Mouse (Mus musculus) layer of hippocampus, postnatal 36 days (tissue): ENCODE data around the gene Gls2. TPM values are rescaled to one million over a fixed set of nuclear protein-coding genes. Genes with fewer than 3 reads are reported as not detected.
A peak's percentile ranks its signal among the peaks of the same experiment; 100 is the strongest.
"Not testable (repeated sequence)": the region's sequence is repeated elsewhere in the genome, so short reads cannot be mapped to it uniquely, and the experiment has no call there.

ENCODE experiments used
- DNase-seq, 2 experiments: peaks; one replicate each; pipeline ENCODE4 v3.0.0; 2022
- total RNA-seq, 2 experiments: library from RNA; stranded (reverse); gene quantifications; 2 replicates each; pipeline ENCODE4 v1.2.3; 2021

Gene Gls2
- total RNA-seq, 2 experiments from 2014 or later, result 21.1 to 23.2 TPM

DNA sequence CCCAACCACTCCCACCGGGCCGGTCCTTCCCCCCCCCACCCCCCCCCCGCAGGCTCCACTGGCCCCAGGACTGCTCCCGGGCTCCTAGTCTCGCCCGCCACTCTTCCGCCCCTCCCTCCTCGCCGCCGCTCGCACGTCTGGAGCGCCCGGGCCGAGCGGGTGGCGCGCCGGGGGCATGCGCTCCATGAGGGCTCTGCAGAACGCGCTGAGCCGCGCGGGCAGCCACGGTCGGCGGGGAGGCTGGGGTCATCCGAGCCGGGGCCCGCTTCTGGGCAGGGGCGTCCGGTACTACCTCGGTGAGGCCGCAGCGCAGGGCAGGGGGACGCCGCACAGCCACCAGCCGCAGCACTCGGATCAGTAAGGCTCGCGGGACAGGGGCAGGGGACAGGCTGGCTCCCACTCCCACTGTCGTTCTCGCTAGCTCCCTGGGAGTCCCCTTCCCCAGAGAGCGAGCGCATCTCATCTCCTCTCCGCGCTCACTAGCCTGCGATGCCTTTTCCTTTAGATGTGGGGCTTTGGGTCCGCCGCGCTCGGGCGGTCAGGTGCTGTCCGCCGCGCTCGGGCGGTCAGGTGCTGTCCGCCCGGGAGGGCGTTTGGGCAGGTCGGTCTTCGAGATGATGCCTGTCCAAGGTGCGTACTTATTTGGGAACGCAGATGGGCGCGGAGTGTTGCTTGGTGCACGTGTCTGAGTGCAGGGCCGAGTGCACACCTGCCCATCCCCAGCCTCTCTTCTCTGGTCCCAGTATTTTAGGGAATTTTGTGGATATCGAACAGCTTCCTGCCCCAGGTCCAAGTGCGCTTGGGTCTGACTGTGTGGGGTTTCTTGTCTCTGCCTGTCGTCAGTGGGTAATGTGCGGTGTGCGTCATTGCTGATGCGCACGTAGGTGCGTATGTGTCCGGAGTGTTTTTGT lies 549 bp downstream of the Gls2 start:
- DNase-seq, result peak; percentile 29 to 47

DNA sequence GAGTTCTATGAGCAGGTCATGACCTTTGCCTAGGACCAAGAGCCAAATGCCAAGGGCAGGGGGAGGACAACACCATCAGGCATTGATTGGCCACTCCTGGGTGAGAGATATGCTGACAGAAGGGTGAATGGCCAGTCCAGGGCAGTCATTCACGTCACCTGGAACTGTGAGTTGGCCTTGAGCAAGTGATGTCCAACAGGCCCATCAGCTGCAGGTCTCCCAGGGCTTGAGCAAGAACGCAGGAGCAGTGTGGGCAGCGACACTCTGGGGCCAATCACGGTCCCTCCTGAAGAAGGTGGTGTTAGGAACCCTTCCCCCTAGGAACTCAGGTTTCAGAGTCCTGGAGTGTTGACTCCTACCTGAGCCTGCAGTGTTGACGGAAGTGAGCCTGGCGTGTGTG lies 7.6 kb downstream of the Gls2 start:
- DNase-seq, result no peak

DNA sequence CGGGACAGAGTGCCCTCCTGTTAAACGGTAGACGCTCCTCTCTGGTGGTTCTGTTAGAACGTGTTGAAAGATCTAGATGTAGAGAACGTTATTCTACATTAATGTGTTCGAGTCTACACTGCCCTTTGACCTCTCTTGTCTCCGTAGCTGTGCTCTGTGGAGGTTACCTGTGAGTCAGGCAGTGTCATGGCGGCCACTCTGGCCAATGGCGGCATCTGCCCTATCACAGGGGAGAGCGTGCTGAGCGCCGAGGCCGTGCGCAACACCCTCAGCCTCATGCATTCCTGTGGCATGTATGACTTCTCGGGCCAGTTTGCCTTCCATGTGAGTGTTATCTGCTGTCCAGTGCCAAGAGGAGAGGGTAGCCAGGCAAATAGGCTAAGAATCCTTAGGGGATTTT lies 10.7 kb downstream of the Gls2 start:
- DNase-seq, result no peak

DNA sequence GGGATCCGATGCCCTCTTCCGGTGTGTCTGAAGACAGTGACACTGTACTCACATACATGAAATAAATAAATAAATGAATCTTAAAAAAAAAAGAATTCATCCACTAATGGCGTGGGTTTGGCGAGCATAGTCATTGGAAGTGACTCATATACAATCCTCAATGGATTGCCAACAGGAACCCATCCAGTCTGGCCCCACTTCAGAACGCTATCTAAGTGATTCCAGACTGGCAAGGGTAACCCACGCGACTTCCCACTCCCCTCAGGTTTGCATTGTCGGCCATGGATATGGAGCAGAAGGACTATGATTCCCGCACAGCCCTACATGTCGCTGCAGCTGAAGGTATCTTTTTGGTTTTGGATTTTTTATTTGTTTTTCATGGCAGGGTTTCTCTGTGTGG lies 14.1 kb downstream of the Gls2 start:
- no peak for DNase-seq

DNA sequence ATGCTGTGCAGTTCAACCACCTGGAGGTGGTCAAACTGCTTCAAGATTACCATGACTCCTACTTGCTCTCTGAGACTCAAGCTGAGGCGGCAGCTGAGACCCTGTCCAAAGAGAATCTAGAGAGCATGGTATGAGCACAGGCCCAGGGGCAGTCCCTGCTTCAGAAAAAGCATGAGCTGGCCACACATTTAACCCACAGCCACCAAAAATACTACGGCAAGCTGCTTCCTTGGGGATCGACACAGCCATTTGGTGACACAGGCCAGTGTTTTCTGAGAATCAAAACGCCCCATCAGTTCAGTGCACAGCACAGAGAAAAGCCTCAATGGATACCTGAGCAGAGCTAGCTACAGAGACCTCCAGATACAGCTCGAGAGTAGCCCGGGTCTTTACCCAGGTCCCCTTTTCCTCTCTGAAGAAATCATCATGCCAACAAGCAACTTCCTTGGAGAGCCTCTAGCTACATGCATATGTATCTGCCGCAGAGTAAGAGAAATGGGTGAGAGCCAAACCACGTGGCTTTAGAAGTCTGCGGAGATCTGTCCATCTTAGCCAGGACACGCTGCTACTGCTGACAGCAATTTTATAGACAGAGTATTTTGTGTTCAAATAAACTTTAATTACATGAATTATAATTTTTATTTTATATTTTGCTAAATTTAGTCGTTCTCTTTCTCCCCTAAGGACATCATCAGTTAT lies 15.2 kb downstream of the Gls2 start:
- DNase-seq, result no peak

DNA sequence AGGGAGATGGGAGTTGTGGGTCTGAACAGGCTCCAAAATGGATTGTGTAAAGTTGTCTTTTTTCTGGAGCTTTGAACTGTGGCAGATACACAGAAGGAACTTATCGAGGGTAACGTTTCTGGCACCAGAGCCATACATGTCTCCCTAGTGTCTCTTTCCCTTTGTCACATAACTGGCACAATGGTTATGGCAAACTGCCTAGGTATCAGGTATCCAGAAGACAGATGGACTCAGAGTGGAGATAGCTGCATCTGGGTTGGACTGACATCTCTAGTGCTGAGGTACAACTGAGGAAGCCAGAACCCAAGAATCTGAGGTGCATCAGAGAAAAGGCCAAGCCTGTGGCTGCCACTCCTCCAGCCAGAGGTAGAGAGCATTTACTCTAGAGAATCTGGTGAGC lies 15.9 kb downstream of the Gls2 start:
- DNase-seq, result no peak

DNA sequence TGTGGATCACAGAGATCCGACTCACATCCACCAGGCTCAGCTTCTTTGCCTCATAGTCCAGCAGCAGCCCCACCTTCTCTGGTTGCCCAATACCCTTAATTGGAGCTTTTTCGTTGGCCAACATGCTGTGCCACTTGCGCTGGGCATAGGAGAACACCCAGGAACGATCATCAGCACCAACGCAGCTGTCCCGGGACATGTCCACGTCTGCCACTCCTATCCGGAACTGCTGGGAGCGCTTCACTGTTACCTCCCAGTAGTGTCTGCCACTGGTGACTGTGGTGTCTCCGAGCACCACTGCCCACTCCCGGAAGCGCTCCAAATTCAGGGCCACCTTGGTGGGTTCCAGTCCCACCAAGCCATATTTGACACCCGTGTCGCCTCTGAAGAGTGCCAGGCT lies 16.7 kb downstream of the Gls2 start:
- peak in 1 of 2 experiments; percentile 11 for DNase-seq

DNA sequence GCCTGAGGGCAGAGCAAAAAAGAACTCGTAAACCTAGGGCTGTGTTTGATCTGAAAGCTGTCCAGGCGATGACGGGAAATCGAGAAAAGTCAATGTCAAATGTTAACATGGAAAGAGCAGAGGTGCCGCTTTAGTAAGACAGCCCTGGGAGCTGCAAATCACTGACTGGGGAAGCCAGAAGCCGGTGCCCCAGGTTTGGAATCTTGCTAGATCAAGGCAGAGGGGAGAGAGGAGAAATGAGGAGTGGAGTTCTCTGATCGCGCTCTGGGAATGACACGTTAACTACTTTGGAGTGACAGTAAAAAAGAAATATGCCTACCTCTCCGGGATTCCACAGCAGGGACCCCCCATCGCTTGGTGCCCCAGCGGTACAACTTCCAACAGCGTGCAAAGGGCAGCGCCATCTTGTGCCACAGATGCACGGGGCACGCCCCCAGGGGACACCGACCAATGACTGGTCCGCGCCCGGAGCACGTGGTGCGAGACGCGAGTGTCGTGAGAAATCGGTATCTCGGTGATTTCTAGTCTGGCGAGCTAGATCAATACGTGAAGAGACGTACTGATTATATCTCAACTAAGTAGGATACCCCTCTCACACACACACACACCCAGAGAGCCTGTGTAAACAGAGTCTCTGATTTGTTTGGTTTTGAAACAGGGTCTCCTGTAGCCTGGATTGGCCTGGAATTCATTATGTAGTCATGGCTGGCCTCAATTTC lies 17.3 kb downstream of the Gls2 start, which contains the start of gene Spryd4:
Gene Spryd4, minus strand, starts transcription at position 418 of the 719 bp plus-strand sequence.
- DNase-seq, result peak; percentile 86 to 87

DNA sequence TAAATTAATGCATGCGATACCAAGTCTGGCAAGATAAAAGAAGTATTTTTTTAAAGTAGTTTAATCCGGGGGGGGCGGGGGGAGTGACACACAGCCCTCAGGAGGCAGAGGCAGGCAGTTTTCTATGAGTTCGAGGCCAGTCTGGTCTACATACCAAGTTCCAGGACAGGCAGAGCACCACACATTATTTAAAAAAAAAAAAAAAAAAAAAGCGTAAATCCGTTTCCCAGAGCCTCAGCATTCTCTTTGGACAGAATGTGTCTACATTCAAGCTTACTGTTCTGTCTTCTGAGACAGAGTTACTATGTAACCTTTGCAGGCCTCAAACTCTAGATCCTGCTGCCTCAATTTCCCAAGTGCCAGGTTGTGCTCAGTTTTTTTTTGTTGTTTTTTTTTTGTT lies 17.9 kb downstream of the Gls2 start:
- DNase-seq, result no peak

DNA sequence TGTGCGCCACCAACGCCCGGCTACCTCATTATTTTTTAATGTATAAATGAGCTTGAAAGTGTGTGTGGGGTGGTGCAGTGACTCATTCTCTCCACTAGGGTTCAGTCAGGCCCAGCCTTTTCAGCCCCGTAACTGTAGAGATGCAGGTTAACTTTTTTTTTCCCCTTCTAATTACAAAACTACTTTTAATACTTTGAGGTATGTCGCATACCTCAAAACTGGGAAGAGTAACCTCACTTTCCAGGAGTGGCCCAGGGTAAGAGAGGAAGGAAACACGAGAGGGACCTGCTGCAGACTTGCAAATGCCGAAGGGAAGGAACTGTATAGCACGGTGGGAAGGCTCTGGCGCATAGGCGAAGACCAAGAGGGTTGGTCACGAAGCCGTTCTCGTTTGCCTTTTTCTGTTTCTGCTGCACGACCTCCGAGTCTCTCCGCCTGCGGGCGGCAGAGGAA lies 18.6 kb downstream of the Gls2 start:
- peak in 1 of 2 experiments; percentile 19 for DNase-seq

DNA sequence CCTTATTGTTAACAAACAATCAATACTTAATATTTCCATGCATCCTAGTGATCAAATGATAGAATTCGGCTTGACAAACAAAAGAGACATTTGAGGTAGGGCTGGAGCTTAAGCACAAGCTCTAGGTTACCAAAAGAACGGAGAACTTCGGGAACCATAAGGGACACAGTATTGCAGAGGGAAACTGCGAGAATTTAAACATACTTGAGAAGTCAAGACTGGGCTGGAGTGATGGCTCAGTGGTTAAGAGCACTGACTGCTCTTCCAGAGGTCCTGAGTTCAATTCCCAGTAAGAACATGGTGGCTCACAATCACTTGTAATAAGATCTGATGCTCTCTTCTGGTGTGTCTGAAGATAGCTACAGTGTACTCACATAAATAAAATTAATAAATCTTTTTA lies 19.9 kb downstream of the Gls2 start:
- DNase-seq, result not testable (repeated sequence)

DNA sequence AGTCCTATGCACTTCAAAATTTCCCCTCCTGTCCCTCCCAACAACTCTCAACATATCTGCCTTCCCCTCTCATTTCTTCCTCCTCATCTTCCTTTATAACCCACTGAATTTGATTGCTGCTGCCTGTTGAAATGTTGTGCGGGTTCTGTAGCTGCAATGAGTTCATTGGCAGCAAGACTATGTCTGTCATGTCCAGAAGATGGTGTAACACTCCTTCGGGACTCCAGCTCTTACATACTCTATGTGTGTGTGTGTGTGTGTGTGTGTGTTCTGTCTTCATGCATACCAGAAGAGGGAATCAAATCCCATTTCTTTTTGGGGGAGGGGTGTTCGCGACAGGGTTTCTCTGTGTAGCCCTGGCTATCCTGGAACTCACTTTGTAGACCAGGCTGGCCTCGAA lies 20.7 kb downstream of the Gls2 start:
- no peak for DNase-seq

DNA sequence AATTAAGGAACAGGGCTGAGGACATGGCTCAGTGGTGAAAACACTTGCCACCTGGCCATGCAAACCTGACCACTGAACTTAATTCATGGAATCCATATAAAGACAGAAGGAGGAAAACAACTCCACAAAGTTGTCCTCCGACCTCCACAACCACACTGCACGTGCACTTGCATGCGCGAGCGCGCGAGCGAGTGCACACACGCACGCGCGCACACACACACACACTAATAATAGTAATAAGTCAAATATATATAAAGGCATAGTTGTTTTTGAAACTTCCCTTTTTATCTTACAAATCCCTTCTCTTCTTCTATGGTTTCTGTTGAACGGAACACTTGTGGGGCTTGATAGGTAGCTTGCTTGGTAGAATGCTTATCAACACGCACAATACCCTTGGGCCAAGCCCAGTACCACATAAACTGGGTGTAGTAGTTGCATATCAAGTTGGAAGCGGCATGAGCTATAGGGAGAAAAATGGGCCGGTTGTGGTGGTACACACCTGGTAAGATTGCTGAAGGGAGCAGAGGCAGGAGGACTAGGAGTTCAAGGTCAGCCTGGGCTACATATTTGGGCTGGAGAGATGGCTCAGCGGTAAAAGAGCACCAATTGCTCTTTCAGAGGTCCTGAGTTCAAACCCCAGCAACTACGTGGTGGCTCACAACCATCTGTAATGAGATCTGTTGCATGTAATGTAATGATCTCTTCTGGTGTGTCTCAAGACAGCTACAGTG lies 24.3 kb downstream of the Gls2 start:
- DNase-seq, result no peak

DNA sequence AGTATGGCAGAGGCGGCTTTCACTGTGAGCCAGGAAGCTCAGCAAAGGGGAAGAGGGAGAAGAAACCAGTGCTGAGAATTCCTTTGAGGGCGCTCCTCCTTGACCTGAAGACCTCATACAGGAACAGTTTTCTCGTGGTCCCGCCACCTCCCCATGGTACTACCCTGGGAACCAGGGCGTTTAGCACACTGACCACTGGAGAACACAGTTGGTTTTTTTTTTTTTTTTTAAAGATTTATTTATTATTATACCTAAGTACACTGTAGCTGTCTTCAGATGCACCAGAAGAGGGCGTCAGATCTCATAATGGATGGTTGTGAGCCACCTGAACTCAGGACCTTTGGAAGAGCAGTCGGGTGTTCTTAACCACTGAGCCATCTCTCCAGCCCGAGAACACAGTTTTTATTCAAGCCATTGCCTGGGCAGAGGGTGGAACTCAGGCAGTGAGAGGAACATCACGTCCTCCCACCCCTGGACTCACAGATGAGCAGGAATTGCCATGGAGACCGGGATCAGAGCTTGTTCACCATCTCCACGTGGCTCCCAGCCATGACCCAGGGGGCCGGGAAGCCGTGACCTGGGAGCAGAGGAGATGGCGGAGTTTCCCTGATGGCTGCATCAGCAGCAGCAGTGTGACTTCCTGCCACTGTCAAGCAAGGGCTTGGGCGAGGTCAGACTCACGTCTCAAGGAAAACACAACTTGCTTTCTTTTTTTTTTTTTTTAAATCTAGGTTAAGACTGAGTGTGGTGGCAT lies 27.5 kb downstream of the Gls2 start:
- DNase-seq, result no peak

DNA sequence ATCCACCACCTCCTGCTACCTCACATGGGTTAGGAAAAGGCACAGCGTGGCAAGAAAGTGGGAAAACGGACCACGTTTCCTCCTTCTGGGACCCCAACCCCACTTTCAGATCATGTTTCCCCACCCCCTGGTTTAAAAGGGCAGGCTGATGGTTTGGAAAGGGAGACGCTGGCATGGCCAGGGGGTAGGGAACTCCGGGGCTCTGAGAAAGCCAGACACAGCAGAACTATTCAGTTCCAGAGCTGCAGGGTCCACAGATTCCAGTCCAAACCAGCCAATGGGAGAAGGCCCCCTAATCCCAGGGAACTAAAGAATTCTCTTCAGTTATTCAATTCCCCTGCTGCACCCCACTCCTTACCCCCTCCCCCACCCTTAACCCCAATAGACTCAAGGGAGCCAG lies 30.8 kb downstream of the Gls2 start:
- no peak for DNase-seq

DNA sequence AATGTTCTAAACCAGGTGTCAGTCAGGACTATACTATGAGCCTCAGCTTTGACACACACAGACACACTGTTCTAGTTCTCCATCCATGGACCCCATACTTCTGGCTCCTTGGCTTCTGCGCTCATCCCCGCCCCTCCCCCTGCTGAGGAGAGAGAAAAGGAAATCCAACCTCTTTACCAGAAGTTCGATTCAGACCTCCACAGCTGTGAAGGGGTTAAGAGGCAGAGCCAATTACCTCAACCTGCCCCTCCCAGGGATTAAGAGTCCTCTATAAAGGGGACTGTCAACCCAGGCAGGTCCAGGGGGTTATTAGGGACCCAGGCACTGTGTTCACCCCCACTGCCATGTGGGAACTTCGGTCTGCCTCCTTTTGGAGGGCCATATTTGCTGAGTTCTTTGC lies 31.3 kb downstream of the Gls2 start, which contains the start of gene Mip:
Gene Mip, plus strand, starts transcription at position 301 of the 400 bp plus-strand sequence.
- DNase-seq, result no peak

DNA sequence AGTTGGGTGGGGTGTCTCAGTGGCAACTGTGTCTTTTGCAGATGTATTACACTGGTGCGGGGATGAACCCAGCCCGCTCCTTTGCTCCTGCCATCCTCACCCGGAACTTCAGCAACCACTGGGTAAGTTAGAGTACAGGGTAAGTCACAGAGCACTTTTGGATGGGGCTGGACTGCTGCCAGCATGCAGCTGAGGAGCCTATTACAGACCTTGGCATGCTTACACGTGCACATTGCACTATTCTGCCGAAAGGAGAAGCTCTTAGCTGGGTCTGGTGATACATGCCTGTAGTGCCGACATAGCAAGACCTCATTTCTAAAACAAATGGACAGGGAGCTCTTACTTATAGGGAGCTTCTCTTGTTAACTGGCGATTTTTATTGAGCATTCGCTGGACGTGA lies 33.3 kb downstream of the Gls2 start:
- DNase-seq, result no peak

DNA sequence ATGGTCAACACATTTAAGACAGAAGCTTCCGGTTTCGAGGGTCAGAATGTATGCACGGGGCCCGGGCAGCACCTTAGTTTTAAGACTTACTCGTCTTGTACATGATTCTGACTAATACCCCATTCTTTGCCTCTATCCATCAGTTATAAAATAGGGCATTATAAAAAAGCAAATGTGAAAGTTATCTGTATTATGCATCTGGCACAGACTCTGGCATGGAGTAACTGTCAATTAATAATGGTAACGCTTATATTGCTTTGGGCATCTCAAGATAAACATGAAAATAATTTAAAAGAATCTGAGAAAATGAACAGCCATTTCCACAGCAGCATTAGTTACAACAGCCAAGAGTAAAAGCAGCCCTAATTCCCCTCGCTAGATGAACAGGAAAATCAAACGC lies 33.8 kb downstream of the Gls2 start:
- no peak for DNase-seq

DNA sequence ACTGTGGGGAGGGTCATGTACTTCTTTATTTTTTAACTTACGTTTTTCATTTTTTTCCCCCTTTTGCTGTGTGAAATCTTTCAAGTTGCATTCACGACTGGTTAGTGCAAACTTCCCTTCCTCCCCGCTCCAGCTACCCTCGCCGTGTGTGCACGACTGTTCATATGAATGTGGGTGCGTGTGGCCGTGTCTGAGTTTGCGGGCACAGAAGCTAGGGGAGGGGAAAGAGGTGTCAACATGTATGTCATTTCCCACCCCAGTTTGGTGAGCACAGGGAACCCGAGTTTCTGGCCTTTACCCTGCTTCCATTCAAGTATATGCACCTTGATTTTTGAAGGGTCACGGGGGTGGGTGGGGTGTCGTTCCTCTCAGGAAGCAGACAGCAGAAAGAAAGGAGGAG lies 36.3 kb downstream of the Gls2 start:
- DNase-seq, result no peak

DNA sequence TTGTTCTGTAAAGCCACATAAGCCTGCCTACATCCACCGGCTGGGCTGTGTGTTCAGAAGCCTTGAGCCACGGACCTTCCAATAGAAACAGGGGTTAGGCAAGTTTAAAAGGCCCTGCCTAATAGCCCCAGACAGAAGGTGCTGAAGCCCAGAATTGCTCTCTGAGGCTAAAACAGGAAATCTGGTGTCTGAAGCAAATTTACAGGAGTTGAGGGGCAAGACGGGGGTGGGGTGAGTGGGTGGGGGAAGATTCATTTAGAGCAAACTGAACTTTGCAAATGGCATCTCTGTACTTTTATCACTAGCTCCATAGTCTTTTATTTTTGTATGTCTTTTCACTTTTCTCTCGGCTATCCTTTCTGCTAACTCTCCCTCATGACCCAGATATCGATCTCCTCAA lies 36.9 kb downstream of the Gls2 start:
- no peak for DNase-seq

DNA sequence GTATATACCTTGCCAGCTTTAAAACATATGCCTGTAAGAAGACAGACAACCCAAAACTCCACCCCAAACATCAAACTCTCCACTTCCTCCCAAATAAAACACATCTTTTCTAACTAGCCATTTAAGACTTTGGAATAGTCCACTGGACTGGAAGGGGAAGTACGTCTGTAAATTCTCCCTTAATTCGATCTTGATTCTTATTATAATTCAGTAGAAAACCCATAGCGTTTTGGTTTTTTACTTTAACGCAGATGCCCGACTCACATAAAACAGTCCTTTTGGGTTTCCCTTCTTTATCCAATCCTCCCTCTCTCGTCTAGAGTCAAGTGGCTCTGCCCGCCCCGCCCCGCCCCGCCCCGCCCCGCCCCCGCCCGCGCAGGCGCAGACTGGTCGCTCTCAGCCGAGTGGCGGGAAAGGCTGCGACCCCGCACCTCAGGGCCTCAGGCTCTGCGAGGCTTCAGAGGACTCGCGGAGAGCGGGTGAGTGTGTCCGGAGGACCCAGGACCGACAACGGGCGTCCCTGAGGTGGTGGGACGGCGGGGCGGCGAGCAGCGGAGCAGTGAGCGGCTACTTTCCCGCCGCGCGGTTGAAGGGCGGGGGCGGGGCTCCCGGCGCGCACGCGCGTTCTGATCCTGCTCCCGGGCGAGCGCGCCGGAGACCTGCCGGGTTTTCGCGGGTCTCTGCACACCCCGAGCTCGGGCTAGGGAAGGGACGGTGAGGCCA lies 37.6 kb downstream of the Gls2 start, which contains the start of gene Timeless:
Gene Timeless, plus strand, starts transcription at position 369 of the 723 bp plus-strand sequence.
- peak; percentile 88 to 90 for DNase-seq
